Mouse (Mus musculus) E14TG2a.4 (cell line): ENCODE data around the gene Luc7l2.

ENCODE experiments used
- H3K27me3 ChIP-seq: 2 replicates; pipeline ENCODE4 v1.6.1; 2014; ENCODE audit warnings: low read length, control low read depth; ENCODE audit not compliant: insufficient read depth
- H3K36me3 ChIP-seq: 2 replicates; pipeline ENCODE4 v1.6.1; 2014; ENCODE audit warnings: low read length, control low read depth; ENCODE audit not compliant: insufficient read depth
- H3K4me1 ChIP-seq: replicated peaks from 2 replicates; pipeline ENCODE4 v1.6.1; 2014; ENCODE audit warnings: low read depth, low read length, control low read depth
- H3K4me3 ChIP-seq: replicated peaks from 2 replicates; pipeline ENCODE4 v1.5.1; 2014; ENCODE audit warnings: mild to moderate bottlenecking, low read length
- H3K9me3 ChIP-seq: 2 replicates; pipeline ENCODE4 v1.6.1; 2014; ENCODE audit warnings: low read length, control low read depth
- CTCF ChIP-seq: conservative IDR thresholded peaks from 2 replicates; pipeline ENCODE4 v1.5.1; 2014; ENCODE audit warnings: low read length
- NANOG ChIP-seq: IDR thresholded peaks from 2 replicates; pipeline ENCODE4 v1.6.1; 2014; ENCODE audit warnings: borderline replicate concordance, low read length, mixed read lengths
- POU5F1 ChIP-seq: IDR thresholded peaks from 2 replicates; pipeline ENCODE4 v1.6.1; 2014; ENCODE audit warnings: low read length, borderline replicate concordance

Luc7l2 gene

DNA sequence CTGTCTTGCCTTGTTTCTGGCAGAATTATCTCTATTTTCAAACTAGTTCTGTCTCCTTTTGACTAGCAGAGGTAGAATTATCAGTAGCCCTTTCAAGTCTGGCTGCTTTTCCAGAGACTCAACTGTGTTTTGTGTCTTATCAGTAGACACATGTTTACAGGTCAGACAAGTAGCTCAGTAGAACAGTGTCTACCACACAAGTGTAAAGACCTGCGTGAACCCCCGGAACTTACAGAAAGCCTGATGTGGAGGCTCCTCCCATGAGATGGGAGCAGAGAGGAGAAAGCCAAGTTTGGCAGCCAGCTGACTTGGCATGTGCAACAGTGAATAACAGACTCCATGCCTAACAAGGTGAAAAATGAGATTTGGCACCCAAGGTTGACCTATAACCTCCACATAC, 72.3 kb downstream of the Luc7l2 start:
- Histone ChIP-seq H3K4me1 (peaks cover 3% of the 10 kb centered on the region; the same call in 1 of the 2 replicates), H3K9me3 (0 out of 2 replicates have a peak, but pooled peaks cover under 1% of the 10 kb centered on the region), H3K4me3 (no peak overlapping the region), H3K27me3 (no peaks in the 10 kb centered on the region), H3K36me3 (peaks cover 79% of the 10 kb centered on the region)
- TF ChIP-seq CTCF = no peak
- TF ChIP-seq POU5F1 = no peak
- no peak for TF ChIP-seq NANOG

DNA sequence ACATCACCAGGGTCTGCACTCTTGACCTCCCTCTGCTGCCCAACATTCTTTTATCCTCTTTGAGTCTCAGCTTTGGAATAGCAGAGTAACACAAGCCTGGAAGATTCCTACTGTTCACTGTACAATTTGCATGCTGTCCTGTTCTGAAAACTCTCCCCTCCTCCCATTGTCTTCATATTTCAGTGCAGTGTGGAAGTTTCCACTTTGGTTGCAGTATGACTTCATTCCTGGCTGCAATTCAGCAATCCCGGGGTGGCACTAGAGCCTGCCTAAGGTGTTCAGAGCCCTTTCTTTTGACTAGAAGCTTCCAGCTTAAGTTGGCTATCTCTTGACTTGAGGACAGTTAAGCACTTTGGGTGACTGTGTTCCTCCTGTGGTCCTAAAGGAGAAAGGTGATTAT, 73.3 kb downstream of the Luc7l2 start:
- Histone ChIP-seq H3K36me3 (peaks cover 69% of the 10 kb centered on the region), H3K4me1 (peaks cover 3% of the 10 kb centered on the region; the same call in 1 of the 2 replicates), H3K9me3 (no peaks in the 10 kb centered on the region), H3K27me3 (no peaks in the 10 kb centered on the region), H3K4me3 (no peak overlapping the region)
- TF ChIP-seq NANOG = no peak
- TF ChIP-seq POU5F1 = no peak
- no peak for TF ChIP-seq CTCF

DNA sequence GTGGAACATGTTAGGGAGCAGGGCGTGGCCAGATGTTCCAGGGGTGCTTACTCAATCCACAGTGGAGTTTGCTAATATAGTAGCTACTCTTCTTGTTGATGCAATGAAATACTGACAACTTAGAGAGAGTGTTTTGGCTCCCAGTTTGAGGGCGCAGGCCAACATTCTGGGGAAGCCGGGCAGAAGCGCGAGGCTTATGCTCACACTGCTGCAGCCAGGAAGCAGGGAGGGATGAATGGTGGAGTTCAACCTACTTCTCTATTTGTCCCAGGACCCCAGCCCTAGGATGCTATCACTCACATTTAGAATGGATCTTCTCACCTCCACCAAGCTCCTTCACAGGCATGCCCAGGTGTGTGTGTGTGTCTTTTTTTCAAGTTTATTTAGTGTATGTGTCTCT, 75.0 kb downstream of the Luc7l2 start:
- Histone ChIP-seq H3K4me3 (no peak overlapping the region), H3K27me3 (no peaks in the 10 kb centered on the region), H3K9me3 (no peaks in the 10 kb centered on the region), H3K36me3 (peaks cover 53% of the 10 kb centered on the region), H3K4me1 (peaks cover 3% of the 10 kb centered on the region; the same call in 1 of the 2 replicates)
- no peak for TF ChIP-seq CTCF
- no peak for TF ChIP-seq POU5F1
- no peak for TF ChIP-seq NANOG

GRCm38 (mm10) chr6:38627081-38627480, 75.9 kb downstream of the Luc7l2 start:
- Histone ChIP-seq H3K27me3 (peaks cover 2% of the 10 kb centered on the region; the same call in 1 of the 2 replicates), H3K36me3 (peaks cover 44% of the 10 kb centered on the region), H3K9me3 (no peaks in the 10 kb centered on the region), H3K4me3 (no peak overlapping the region), H3K4me1 (peaks cover 3% of the 10 kb centered on the region; the same call in 1 of the 2 replicates)
- TF ChIP-seq POU5F1 (no peak), CTCF (no peak), NANOG (no peak)

DNA sequence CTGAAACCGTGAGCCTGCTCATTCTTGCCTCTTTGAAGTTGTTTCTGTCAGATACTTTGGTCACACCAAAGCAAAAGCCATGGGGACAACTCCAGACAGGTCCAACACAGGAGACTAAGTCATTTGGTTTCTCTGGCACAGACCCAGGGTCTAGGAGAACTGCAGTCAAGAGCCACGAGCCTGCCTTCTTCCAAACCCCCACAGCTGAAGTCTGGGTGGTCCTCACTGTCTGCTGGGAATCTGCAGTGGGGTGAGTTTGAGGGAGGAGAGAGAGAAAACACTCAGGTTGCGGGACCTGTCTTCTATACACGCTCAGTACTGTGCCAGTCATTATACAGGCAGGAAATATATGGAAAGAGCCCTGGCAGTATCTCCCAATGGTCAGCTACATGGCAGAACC, 76.4 kb downstream of the Luc7l2 start:
- H3K36me3 ChIP-seq = peaks cover 40% of the 10 kb centered on the region
- TF ChIP-seq POU5F1 (no peak), CTCF (no peak)
- peaks cover 3% of the 10 kb centered on the region; the same call in 1 of the 2 replicates for H3K4me1 ChIP-seq
- H3K27me3 ChIP-seq = peaks cover 5% of the 10 kb centered on the region; the same call in 1 of the 2 replicates
- H3K4me3 ChIP-seq = no peak overlapping the region
- no peaks in the 10 kb centered on the region for H3K9me3 ChIP-seq

DNA sequence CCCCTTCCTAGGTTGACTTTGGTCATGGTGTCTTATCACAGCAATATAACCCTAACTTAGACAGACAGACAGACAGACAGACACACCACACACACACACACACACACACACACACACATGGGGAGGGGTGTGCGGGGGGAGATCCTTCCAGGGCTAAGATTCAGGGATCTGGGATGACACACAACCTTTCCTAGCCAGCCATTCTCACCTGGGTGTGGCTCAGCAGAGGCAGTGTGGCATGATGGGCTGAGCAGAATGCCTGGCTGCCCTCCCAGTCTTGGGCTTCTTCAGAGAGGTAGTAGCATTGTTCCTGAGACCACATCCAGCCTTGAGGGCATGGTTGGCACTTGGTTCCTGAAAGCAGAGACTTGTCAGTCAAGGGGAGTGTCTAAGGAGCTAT, 78.4 kb downstream of the Luc7l2 start:
- H3K27me3 ChIP-seq = peaks cover 24% of the 10 kb centered on the region
- H3K36me3 ChIP-seq = peaks cover 25% of the 10 kb centered on the region
- no peak overlapping the region for H3K4me3 ChIP-seq
- TF ChIP-seq POU5F1 = no peak
- TF ChIP-seq NANOG = no peak
- no peak for TF ChIP-seq CTCF
- H3K9me3 ChIP-seq = no peaks in the 10 kb centered on the region
- H3K4me1 ChIP-seq = peaks cover 3% of the 10 kb centered on the region; the same call in 1 of the 2 replicates

GRCm38 (mm10) chr6:38632826-38633225, 81.7 kb downstream of the Luc7l2 start:
- no peak overlapping the region for H3K4me3 ChIP-seq
- H3K4me1 ChIP-seq = peaks cover 18% of the 10 kb centered on the region
- H3K36me3 ChIP-seq = 0 out of 2 replicates have a peak, but pooled peaks cover 4% of the 10 kb centered on the region
- H3K27me3 ChIP-seq = peaks cover 57% of the 10 kb centered on the region
- no peaks in the 10 kb centered on the region for H3K9me3 ChIP-seq
- TF ChIP-seq CTCF (no peak), POU5F1 (no peak), NANOG (no peak)

DNA sequence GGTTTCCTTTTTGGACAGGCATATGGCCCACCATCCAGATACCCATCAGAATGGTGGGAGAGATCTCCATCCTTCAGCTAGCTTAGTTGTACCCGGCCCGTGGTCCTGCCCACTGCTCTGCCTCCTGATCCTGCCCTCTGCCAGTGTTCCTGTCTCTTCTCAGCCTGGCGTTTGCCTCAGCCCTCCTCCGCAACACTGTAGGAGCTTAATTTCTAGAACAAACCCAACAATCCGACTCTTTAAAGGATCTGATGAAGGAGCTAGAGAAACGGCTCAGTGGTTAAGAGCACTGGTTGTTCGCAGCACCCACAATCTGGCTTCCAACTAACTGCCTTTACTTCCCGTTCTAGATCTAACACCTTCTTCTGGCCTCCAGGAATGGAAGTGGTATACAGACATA, 83.3 kb downstream of the Luc7l2 start:
- TF ChIP-seq POU5F1 = no peak
- no peak for TF ChIP-seq CTCF
- no peak for TF ChIP-seq NANOG
- Histone ChIP-seq H3K9me3 (no peaks in the 10 kb centered on the region), H3K4me3 (no peak overlapping the region), H3K27me3 (peaks cover 71% of the 10 kb centered on the region), H3K36me3 (no peaks in the 10 kb centered on the region), H3K4me1 (peaks cover 18% of the 10 kb centered on the region)

DNA sequence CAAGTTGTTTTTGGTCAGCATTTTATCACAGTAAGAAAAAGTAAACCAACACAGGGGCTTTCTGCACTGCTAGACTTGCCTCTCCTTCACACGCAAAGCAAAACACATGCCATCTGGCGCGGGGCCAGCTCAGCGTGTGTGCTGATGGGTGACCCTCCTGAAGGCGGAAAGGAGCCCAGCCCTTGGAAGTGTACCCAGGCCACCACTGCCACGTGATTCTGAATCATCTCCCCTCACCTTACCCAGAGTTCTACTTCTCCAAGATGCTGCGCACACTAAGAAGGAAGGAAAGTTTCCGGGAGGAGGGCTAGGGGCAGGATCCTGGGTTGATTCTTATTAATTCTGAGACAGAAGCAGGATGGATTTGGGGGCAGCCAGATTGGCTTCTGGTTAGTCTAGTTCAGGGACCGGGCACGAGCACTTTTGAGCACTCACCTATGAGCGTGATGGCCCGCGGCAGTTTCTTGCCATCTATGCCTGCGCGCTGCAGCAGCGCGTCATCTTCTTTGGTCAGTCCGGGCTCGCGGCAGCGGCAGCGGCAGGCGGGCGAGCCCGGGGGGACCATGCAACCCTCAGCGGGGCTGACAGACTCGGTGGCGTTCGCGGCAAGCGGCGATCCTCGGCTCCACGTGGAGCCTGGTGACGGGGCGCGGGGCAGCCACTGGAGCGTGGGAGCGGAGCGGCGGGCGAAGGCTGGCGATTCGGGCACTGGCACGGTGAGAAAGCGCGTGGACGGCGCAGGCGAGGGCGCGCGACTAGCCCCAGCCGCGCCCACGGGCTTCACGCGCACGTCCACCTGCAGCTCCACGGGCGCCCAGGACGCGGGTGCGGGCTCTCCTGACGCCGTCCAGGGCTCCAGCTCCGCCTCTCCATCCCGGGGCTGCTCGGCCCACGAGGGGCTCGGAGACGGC, 85.1 kb downstream of the Luc7l2 start:
- TF ChIP-seq CTCF (no peak), NANOG (no peak), POU5F1 (no peak)
- Histone ChIP-seq H3K4me3 (peak overlapping the region; percentile 86), H3K27me3 (peaks cover 89% of the 10 kb centered on the region), H3K4me1 (peaks cover 18% of the 10 kb centered on the region), H3K36me3 (no peaks in the 10 kb centered on the region), H3K9me3 (no peaks in the 10 kb centered on the region)
